Mouse (Mus musculus) MEL (cell line): ENCODE measurements around the gene Raver2. TPM values are rescaled to one million over a fixed set of nuclear protein-coding genes. Genes with fewer than 3 reads are reported as not detected.

Experiments
- DNase-seq: peaks from one replicate; pipeline ENCODE4 v3.0.0; 2011; ENCODE audit warnings: low read depth, low spot score
- H3K27ac ChIP-seq: 2 replicates; pipeline ENCODE4 v1.5.1; 2012; ENCODE audit warnings: low read depth, mild to moderate bottlenecking, control low read depth, low read length, moderate library complexity; ENCODE audit not compliant: control insufficient read depth
- H3K27me3 ChIP-seq, 2 experiments: fragments of 150-350 bp in 1 of 2; sonication (generic) in 1 of 2; 2 replicates each; pipeline ENCODE4 v1.6.1; 2012; ENCODE audit warnings: low read length in 2 of 2, mild to moderate bottlenecking in 2 of 2, improper control_type of control experiment in 1 of 2, moderate library complexity in 1 of 2; ENCODE audit not compliant: insufficient read depth in 2 of 2, control insufficient read depth in 1 of 2
- H3K36me3 ChIP-seq, 2 experiments: 2 replicates each; pipeline ENCODE4 v1.6.1; 2012 to 2014; ENCODE audit warnings: low read length in 2 of 2, improper control_type of control experiment in 1 of 2, inconsistent platforms in 1 of 2, mild to moderate bottlenecking in 1 of 2; ENCODE audit not compliant: insufficient read depth in 2 of 2, control insufficient read depth in 1 of 2
- H3K4me1 ChIP-seq, 2 experiments: fragments of 150-350 bp in 1 of 2; sonication (generic) in 1 of 2; 2 replicates each; pipeline ENCODE4 v1.6.1; 2012; ENCODE audit warnings: low read length in 2 of 2, improper control_type of control experiment in 1 of 2, mild to moderate bottlenecking in 1 of 2; ENCODE audit not compliant: insufficient read depth in 2 of 2, control insufficient read depth in 1 of 2
- H3K4me3 ChIP-seq, 2 experiments: fragments of 150-350 bp in 1 of 2; sonication (generic) in 1 of 2; 2 replicates each; pipeline ENCODE4 v1.5.1; 2012; ENCODE audit warnings: low read depth in 2 of 2, low read length in 2 of 2, mild to moderate bottlenecking in 2 of 2, moderate library complexity in 2 of 2, control low read depth in 1 of 2, improper control_type of control experiment in 1 of 2; ENCODE audit not compliant: control insufficient read depth in 1 of 2, insufficient read depth in 1 of 2
- H3K79me2 ChIP-seq: 2 replicates; pipeline ENCODE4 v1.6.1; 2012; ENCODE audit warnings: mild to moderate bottlenecking, low read length, moderate library complexity; ENCODE audit not compliant: control insufficient read depth, poor library complexity, insufficient read depth
- H3K9ac ChIP-seq: 2 replicates; pipeline ENCODE4 v1.6.1; 2012; ENCODE audit warnings: low read depth, mild to moderate bottlenecking, control low read depth, low read length, moderate library complexity; ENCODE audit not compliant: control insufficient read depth, poor library complexity, severe bottlenecking
- H3K9me3 ChIP-seq: fragments of 150-350 bp; sonication (generic); replicated peaks from 2 replicates; pipeline ENCODE4 v1.6.1; 2012; ENCODE audit warnings: mild to moderate bottlenecking, low read length, improper control_type of control experiment, moderate library complexity; ENCODE audit not compliant: insufficient read depth
- CTCF ChIP-seq, 3 experiments: IDR thresholded peaks in 2 of 3; conservative IDR thresholded peaks in 1 of 3; 2 replicates each; pipeline ENCODE4 v1.5.1; 2011 to 2012; ENCODE audit warnings: low read length in 3 of 3, low read depth in 2 of 3, mild to moderate bottlenecking in 2 of 3, improper control_type of control experiment in 1 of 3, inconsistent platforms in 1 of 3, mixed read lengths in 1 of 3, moderate library complexity in 1 of 3; ENCODE audit not compliant: control insufficient read depth in 1 of 3, insufficient read depth in 1 of 3, poor library complexity in 1 of 3, severe bottlenecking in 1 of 3
- EP300 ChIP-seq, 2 experiments: IDR thresholded peaks; 2 replicates each; pipeline ENCODE4 v1.6.1; 2011; ENCODE audit warnings: improper control_type of control experiment in 2 of 2, low read length in 2 of 2, low read depth in 1 of 2, mild to moderate bottlenecking in 1 of 2
- GATA1 ChIP-seq: IDR thresholded peaks from 2 replicates; pipeline ENCODE4 v1.6.1; 2011; ENCODE audit warnings: low read depth, low read length, improper control_type of control experiment
- MAFK ChIP-seq: IDR thresholded peaks from 2 replicates; pipeline ENCODE4 v1.6.1; 2011; ENCODE audit warnings: low read depth, mild to moderate bottlenecking, low read length, improper control_type of control experiment, borderline replicate concordance
- MAZ ChIP-seq: IDR thresholded peaks from 2 replicates; pipeline ENCODE4 v1.6.1; 2012; ENCODE audit warnings: low read depth, mild to moderate bottlenecking, inconsistent platforms, low read length, improper control_type of control experiment
- MEF2A ChIP-seq: IDR thresholded peaks from 2 replicates; pipeline ENCODE4 v1.6.1; 2014; ENCODE audit warnings: low read depth, mild to moderate bottlenecking, inconsistent platforms, low read length, improper control_type of control experiment; ENCODE audit not compliant: poor library complexity, insufficient replicate concordance, severe bottlenecking; ENCODE audit errors: extremely low read depth
- MXI1 ChIP-seq: IDR thresholded peaks from 2 replicates; pipeline ENCODE4 v1.6.1; 2011; ENCODE audit warnings: mild to moderate bottlenecking, low read depth, low read length, improper control_type of control experiment
- MYB ChIP-seq: IDR thresholded peaks from 2 replicates; pipeline ENCODE4 v1.6.1; 2011; ENCODE audit warnings: mild to moderate bottlenecking, low read depth, low read length, improper control_type of control experiment
- MYC ChIP-seq: IDR thresholded peaks from 2 replicates; pipeline ENCODE4 v1.6.1; 2011; ENCODE audit warnings: low read depth, mild to moderate bottlenecking, low read length, improper control_type of control experiment, moderate library complexity
- POLR2AphosphoS2 ChIP-seq: IDR thresholded peaks from 2 replicates; pipeline ENCODE4 v1.6.1; 2011; ENCODE audit warnings: low read length, improper control_type of control experiment
- RCOR1 ChIP-seq: IDR thresholded peaks from 2 replicates; pipeline ENCODE4 v1.6.1; 2012; ENCODE audit warnings: low read depth, mild to moderate bottlenecking, inconsistent platforms, low read length, improper control_type of control experiment
- SIN3A ChIP-seq: IDR thresholded peaks from 2 replicates; pipeline ENCODE4 v1.6.1; 2012; ENCODE audit warnings: low read length, improper control_type of control experiment, inconsistent platforms
- SMC3 ChIP-seq: IDR thresholded peaks from 2 replicates; pipeline ENCODE4 v1.6.1; 2011; ENCODE audit warnings: low read depth, low read length, improper control_type of control experiment
- TCF12 ChIP-seq: IDR thresholded peaks from 2 replicates; pipeline ENCODE4 v1.6.1; 2014; ENCODE audit warnings: low read depth, mild to moderate bottlenecking, inconsistent platforms, low read length, improper control_type of control experiment, moderate library complexity
- ZMIZ1 ChIP-seq: IDR thresholded peaks from 2 replicates; pipeline ENCODE4 v1.6.1; 2012; ENCODE audit warnings: low read depth, mild to moderate bottlenecking, inconsistent platforms, low read length, improper control_type of control experiment, moderate library complexity
- polyA plus RNA-seq, 2 experiments: library from polyadenylated mRNA; stranded (reverse) in 1 of 2; unstranded in 1 of 2; fragments of >175 nt in 1 of 2; fragments of >200 nt in 1 of 2; gene quantifications; 2 replicates each; pipeline versions ENCODE4 v1.2.1 to v1.2.4; 2012; ENCODE audit warnings: low replicate concordance in 2 of 2, low read depth in 1 of 2; ENCODE audit not compliant: insufficient read length in 2 of 2, insufficient read depth in 1 of 2, missing spikeins in 1 of 2
- total RNA-seq: library from RNA; depleted of rRNA; stranded (reverse); fragments of 300-350 nt; gene quantifications from 2 replicates; pipeline ENCODE4 v1.2.3, GENCODE M21; 2012

Gene Raver2
- total and polyA plus RNA-seq, 3 experiments: 0.03 to 0.04 TPM; not detected in 1

GRCm38 (mm10) chr4:101033047-101033446 lies 35.7 kb upstream of the Raver2 start:
- no peak for TF ChIP-seq SMC3
- TF ChIP-seq EP300 (IDR thresholded peaks at IDR 0.05; ENCODE audit: low read depth in 1 of 2, low read length in 2 of 2): no peak
- TF ChIP-seq MAZ: no peak
- TF ChIP-seq MAFK: no peak
- no peak for TF ChIP-seq SIN3A
- no peak for TF ChIP-seq GATA1
- TF ChIP-seq MXI1: no peak
- TF ChIP-seq ZMIZ1: no peak
- TF ChIP-seq, all 39 proteins: peak for 0
- no peaks in the 10 kb centered on the region for H3K4me1 ChIP-seq
- H3K9me3 ChIP-seq: no peaks in the 10 kb centered on the region

GRCm38 (mm10) chr4:101035131-101035530 lies 33.7 kb upstream of the Raver2 start:
- no peak overlapping the region for H3K27ac ChIP-seq
- H3K27me3 ChIP-seq: no peaks in the 10 kb centered on the region; a peak in 1 of 4 replicates
- H3K79me2 ChIP-seq: no peaks in the 10 kb centered on the region
- H3K36me3 ChIP-seq: no peaks in the 10 kb centered on the region
- DNase-seq: no peak
- no peak overlapping the region for H3K9ac ChIP-seq
- no peaks in the 10 kb centered on the region for H3K4me1 ChIP-seq
- no peaks in the 10 kb centered on the region for H3K9me3 ChIP-seq
- TF ChIP-seq MYC (no peak), RCOR1 (no peak), CTCF (IDR thresholded peaks at IDR 0.05 in 2 of 3, conservative IDR thresholded peaks at IDR 0.05 in 1 of 3; ENCODE audit: control insufficient read depth in 1 of 3, insufficient read depth in 1 of 3, low read depth in 2 of 3, low read length in 3 of 3, poor library complexity in 1 of 3, severe bottlenecking in 1 of 3) (no peak), MAZ (no peak), SIN3A (no peak), EP300 (IDR thresholded peaks at IDR 0.05; ENCODE audit: low read depth in 1 of 2, low read length in 2 of 2) (no peak), GATA1 (no peak), MEF2A (no peak)
- H3K4me3 ChIP-seq: no peak overlapping the region

More at GRCm38 (mm10) chr4:101033047-101033446, 35.7 kb upstream of the Raver2 start:
- Histone ChIP-seq H3K9ac (no peak overlapping the region), H3K27me3 (no peaks in the 10 kb centered on the region; a peak in 1 of 4 replicates), H3K27ac (no peak overlapping the region), H3K36me3 (no peaks in the 10 kb centered on the region), H3K79me2 (no peaks in the 10 kb centered on the region), H3K4me3 (no peak overlapping the region)
- DNase-seq: no peak

GRCm38 (mm10) chr4:101037156-101037555 lies 31.6 kb upstream of the Raver2 start:
- H3K4me1 ChIP-seq: no peaks in the 10 kb centered on the region
- no peak for DNase-seq
- no peak overlapping the region for H3K9ac ChIP-seq
- no peaks in the 10 kb centered on the region for H3K27me3 ChIP-seq
- no peak overlapping the region for H3K27ac ChIP-seq
- no peaks in the 10 kb centered on the region for H3K79me2 ChIP-seq
- H3K4me3 ChIP-seq: no peak overlapping the region
- no peak for TF ChIP-seq RCOR1
- no peak for TF ChIP-seq POLR2AphosphoS2
- no peak for TF ChIP-seq MYB
- TF ChIP-seq TCF12: no peak
- TF ChIP-seq, all 39 proteins: peak for 0
- no peaks in the 10 kb centered on the region for H3K36me3 ChIP-seq
- no peaks in the 10 kb centered on the region for H3K9me3 ChIP-seq
